Mouse (Mus musculus): ENCODE results near the gene Pfas.

The Pfas gene

GRCm38 (mm10) chr11:69008182-69009121 lies at the start of gene Pfas:
Pfas (minus strand) TSS chr11:69008460.
- DNase-seq: peak; percentile 90 to 93

- no peak for DNase-seq
Observed at GRCm38 (mm10) chr11:69053848-69054247, 45.6 kb upstream of the Pfas start.

GRCm38 (mm10) chr11:69052824-69053421 lies 44.7 kb upstream of the Pfas start:
- DNase-seq: peak in 1 of 2 experiments; percentile 19

GRCm38 (mm10) chr11:69051771-69052170 lies 43.5 kb upstream of the Pfas start:
- no peak for DNase-seq

- DNase-seq: no peak
Observed at GRCm38 (mm10) chr11:69050748-69051147, 42.5 kb upstream of the Pfas start.

- DNase-seq: no peak
Observed at GRCm38 (mm10) chr11:69048151-69048550, 39.9 kb upstream of the Pfas start.

GRCm38 (mm10) chr11:69047592-69047991 lies 39.3 kb upstream of the Pfas start:
- no peak for DNase-seq

GRCm38 (mm10) chr11:69046395-69046774 lies 38.1 kb upstream of the Pfas start:
- DNase-seq: no peak

- DNase-seq: peak; percentile 91 to 94
Observed at GRCm38 (mm10) chr11:69045531-69046394, 37.5 kb upstream of the Pfas start, which contains the start of gene Aurkb. Aurkb (plus strand) TSS chr11:69045647.

GRCm38 (mm10) chr11:69038173-69038572 lies 29.9 kb upstream of the Pfas start:
- no peak for DNase-seq

- DNase-seq: peak; percentile 88 to 93
Observed at GRCm38 (mm10) chr11:69037231-69038061, 29.2 kb upstream of the Pfas start.

- DNase-seq: peak; percentile 87 to 93
Observed at GRCm38 (mm10) chr11:69036486-69037230, 28.4 kb upstream of the Pfas start.

GRCm38 (mm10) chr11:69035849-69036248 lies 27.6 kb upstream of the Pfas start:
- DNase-seq: peak; percentile 92 to 93

- no peak for DNase-seq
Observed at GRCm38 (mm10) chr11:69035411-69035810, 27.2 kb upstream of the Pfas start.

GRCm38 (mm10) chr11:69034585-69034984 lies 26.3 kb upstream of the Pfas start:
- DNase-seq: no peak

- no peak for DNase-seq
Observed at GRCm38 (mm10) chr11:69033552-69033951, 25.3 kb upstream of the Pfas start.

GRCm38 (mm10) chr11:69028805-69029204 lies 20.5 kb upstream of the Pfas start:
- no peak for DNase-seq

- no peak for DNase-seq
Observed at GRCm38 (mm10) chr11:69026562-69026961, 18.3 kb upstream of the Pfas start.

GRCm38 (mm10) chr11:69020691-69021090 lies 12.4 kb upstream of the Pfas start:
- no peak for DNase-seq

GRCm38 (mm10) chr11:69016755-69017154 lies 8.5 kb upstream of the Pfas start:
- no peak for DNase-seq

Data from kidney, postnatal 25 days (tissue).